Mouse (Mus musculus): ENCODE data around the gene Atad2b.

DNA sequence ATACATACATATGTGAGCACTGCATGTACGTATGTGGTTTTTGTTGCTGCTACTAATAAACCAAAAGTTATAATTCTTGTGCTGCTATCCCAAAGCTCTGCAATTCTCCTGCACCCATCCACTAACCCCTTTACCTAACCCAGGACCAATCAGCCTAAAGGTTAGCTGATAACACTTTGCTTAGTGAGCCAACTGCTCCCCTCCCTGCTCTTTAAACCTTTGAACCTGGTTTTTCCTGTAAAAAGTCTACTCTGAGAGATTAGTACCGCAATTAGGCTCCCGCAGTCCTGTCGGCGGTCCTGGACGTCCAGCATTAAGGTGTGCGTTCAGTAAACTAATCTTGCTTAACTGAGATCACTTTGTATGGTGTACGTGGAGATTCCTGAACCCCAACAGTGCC is 41.5 kb upstream of the Atad2b start:
- TF ChIP-seq CTCF (IDR thresholded peaks at IDR 0.05; ENCODE audit: low read depth, low read length), result no peak
- TF ChIP-seq TAL1 (conservative IDR thresholded peaks at IDR 0.05; ENCODE audit: low read depth, low read length), result no peak
- no peak for TF ChIP-seq GATA2 (IDR thresholded peaks at IDR 0.05; ENCODE audit: borderline replicate concordance, low read depth, low read length)
- TF ChIP-seq POLR2AphosphoS5 (IDR thresholded peaks at IDR 0.05; ENCODE audit: insufficient replicate concordance, low read depth, low read length), result no peak

Data from G1E (cell line).